Mouse (Mus musculus) testis, postnatal 14 days (tissue): ENCODE measurements around the gene Acan.

ENCODE experiments used
- DNase-seq: peaks from one replicate; pipeline ENCODE4 v3.0.0; 2021; ENCODE audit warnings: low spot score

Gene Acan

GRCm38 (mm10) chr7:79139891-79140591, 86.8 kb downstream of the Acan start:
- no peak for DNase-seq

DNA sequence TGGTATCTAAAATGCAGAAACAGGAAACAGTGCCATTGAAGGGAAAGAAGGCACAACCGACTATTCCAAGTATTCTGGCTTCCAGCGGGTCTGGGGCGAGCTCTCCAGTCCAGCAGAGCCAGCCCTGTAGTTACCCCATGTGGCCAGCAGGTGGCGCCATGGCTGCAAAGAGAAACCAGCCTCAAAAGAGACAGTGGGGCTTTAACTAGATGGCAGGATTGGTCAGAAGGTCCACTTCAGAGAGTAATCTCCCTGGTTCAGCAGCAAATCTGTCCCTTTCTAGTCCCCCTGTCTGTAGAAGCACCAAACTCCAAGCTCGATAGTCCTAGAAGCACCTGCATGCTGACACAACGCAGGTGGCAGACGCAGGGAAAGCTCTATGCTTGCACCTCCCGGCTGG, 87.6 kb downstream of the Acan start:
- peak; percentile 68 for DNase-seq

DNA sequence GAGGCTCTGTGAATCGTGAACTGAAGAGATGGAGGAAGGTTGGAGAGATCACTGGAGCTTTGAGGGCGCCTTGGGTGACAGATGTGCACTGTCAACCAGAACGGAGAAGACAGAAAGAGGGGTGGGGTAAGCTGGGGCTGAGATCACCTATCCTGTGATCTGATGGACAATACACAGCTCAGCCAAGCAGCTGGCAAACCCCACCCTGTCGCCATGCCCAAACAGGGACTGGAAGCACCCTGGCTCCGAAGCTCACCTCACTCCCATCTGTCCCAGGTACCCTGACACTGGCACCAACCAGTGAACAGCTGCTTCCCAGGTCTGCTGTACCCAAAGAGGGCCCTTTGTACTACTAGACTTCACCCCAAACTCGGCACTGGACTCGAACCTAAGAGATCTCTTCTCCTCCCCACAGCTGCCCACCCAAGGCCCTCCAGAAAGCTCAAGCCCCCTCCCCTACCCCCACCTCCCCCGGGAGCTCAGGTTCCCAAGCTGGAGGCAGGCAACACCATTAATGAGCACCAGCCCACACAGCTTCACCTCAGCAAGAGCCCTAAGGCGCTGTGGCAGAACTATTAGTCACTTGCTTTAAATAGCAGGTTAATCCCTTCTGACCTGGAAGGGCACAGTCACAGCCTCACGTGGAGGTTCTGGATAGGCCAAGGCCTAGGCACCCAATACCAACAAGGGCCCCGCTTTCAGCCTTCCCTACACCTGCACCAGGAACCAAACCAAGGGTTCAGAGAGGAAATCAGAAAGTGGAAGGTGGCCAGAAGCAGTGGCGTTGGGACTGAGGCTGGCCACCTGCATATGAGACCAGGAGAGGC, 93.9 kb downstream of the Acan start:
- no peak for DNase-seq

GRCm38 (mm10) chr7:79147931-79148653, 94.8 kb downstream of the Acan start:
- no peak for DNase-seq

DNA sequence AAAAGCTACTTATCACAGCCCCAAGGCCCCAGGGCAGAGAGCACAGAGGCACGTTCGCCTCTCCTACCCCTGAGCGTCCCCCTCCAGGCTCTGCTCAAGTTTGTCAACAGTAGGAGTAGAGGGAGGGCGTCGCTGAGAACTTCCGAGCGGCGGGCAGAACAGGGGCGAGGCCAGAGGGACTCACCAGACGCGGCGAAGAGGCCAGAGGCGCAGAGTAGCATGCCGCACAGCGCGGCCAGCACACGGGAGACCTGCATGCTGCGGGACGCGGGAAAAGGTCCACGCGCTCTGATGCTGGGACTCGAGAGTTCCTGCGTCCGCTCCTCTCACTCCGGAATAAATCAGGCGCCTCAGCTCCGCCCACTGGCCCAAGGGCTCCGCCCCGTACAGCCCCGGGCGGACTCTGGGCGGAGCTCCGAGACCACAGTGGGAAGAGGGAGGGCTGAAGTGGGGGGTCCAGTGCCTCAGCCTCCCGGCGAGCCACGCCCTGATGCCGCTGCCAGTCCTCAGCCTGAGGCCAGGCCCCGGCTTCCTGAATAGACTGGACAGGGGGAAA, 95.5 kb downstream of the Acan start, which contains the start of gene Mfge8:
Mfge8 (minus strand) TSS at position 350 of the 556 bp plus-strand sequence.
- DNase-seq = peak; percentile 87

GRCm38 (mm10) chr7:79149522-79149921, 96.2 kb downstream of the Acan start:
- no peak for DNase-seq

DNA sequence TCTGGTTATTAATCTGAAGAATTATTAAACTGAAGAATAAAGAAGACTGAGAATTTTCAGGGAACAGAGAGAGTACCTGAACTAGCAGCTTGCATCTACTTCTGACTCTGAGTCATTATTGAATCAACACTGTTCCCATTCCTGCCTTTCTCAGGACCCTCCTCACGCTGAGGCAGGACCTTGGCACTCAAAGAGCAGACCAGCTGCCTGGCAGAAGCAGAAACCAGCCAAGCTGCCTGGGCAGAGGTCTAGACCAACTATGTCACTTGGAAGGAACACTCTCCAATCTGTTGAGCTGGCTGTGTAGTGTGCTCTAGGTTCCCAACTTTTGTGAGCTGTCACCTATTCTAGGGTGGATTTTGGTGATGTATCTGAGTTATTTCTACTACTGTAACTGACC, 106.1 kb downstream of the Acan start:
- DNase-seq = no peak
